Mouse (Mus musculus): ENCODE measurements around the gene Slc2a9. TPM values are rescaled to one million over a fixed set of nuclear protein-coding genes. Genes with fewer than 3 reads are reported as not detected.

Slc2a9 gene
- total and polyA plus RNA-seq, 3 experiments: 1.6 to 2.8 (median 2.3) TPM

DNA sequence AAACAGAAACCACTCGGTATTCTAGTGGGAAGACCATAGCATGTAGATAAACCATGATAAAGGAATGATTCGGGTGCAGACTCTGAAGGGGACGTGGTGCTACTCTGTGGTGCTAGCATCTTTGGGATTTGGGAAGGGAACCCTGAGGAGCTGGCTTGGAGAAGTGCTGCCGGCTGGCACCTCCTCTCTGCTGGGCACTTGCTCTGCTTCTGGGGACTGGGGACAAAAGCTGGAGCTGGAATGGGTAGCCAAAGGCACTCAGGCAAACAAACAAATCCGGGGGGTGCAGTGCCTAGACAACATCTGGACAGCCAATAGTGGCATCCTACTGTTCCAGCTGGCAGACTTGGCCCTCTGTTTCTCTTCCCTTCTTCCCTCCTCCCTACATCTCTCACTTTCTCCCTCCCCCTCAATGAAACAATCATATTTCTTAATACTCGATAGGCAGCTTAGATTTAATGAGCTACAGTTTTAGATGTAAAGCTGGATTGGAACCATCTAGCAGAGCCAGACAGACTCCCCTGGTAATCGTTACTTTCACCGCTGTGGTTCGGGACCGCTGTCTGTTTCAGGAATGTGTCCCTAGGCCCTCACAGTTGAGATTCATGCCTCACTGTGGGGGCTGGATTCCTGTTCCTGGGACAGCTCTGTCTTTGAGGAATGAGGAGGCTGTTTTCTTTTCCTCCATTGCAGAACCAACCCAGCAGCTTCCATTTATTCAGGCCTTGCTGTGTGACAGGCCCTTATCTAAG, 61.7 kb downstream of the Slc2a9 start:
- H3K79me2 ChIP-seq (replicated peaks; ENCODE audit: control insufficient read depth, extremely low read depth, insufficient read depth, poor library complexity, severe bottlenecking): no peaks in the 10 kb centered on the region
- no peaks in the 10 kb centered on the region for H3K27me3 ChIP-seq (replicated peaks)
- no peaks in the 10 kb centered on the region for H3K4me1 ChIP-seq (ENCODE audit: control insufficient read depth in 1 of 2, insufficient read depth in 2 of 2)
- no peak overlapping the region for H3K9ac ChIP-seq (ENCODE audit: insufficient read depth, low read depth)
- peaks cover 3% of the 10 kb centered on the region for H3K9me3 ChIP-seq (replicated peaks; ENCODE audit: low read length)
- dilution Hi-C loops (cut with MboI; ENCODE audit: extremely low pct_ligation_motif_present, extremely low pct_unique_long_range_greater_than_20kb, low sequenced_read_pairs): no loop called here
- H3K27ac ChIP-seq (ENCODE audit: insufficient read depth, low read depth): no peak overlapping the region
- peaks cover 0 to 2% of the 10 kb centered on the region in 2 experiments for H3K36me3 ChIP-seq (replicated peaks in 1 of 2; ENCODE audit: control insufficient read depth in 1 of 2, insufficient read depth in 1 of 2, low read length in 1 of 2)
- TF ChIP-seq ZKSCAN1 (IDR thresholded peaks at IDR 0.05; ENCODE audit: borderline replicate concordance, low read depth, low read length): no peak
- TF ChIP-seq ELF1 (IDR thresholded peaks at IDR 0.05; ENCODE audit: low read depth, low read length): no peak
- TF ChIP-seq BHLHE40 (IDR thresholded peaks at IDR 0.05; ENCODE audit: low read depth, low read length): no peak
- TF ChIP-seq SIN3A (IDR thresholded peaks at IDR 0.05; ENCODE audit: low read length): no peak
- TF ChIP-seq CHD2 (IDR thresholded peaks at IDR 0.05; ENCODE audit: low read length): no peak
- no peak for TF ChIP-seq TBP (conservative IDR thresholded peaks at IDR 0.05; ENCODE audit: low read depth, low read length)
- no peak for TF ChIP-seq NELFE (IDR thresholded peaks at IDR 0.05; ENCODE audit: low read depth, low read length)
- no peak for TF ChIP-seq MYC (IDR thresholded peaks at IDR 0.05; ENCODE audit: low read depth, low read length)
- TF ChIP-seq KAT2A (IDR thresholded peaks at IDR 0.05; ENCODE audit: insufficient replicate concordance, low read length): no peak
- TF ChIP-seq NRF1 (IDR thresholded peaks at IDR 0.05; ENCODE audit: low read depth, low read length): no peak
- TF ChIP-seq HCFC1 (IDR thresholded peaks at IDR 0.05; ENCODE audit: low read depth, low read length): no peak
- H3K4me2 ChIP-seq (ENCODE audit: insufficient read depth, low read depth, poor library complexity, severe bottlenecking): no peak overlapping the region
- in situ Hi-C loops (cut with MboI; ENCODE audit: low pct_ligation_motif_present, low pct_unique_long_range_greater_than_20kb, low sequenced_read_pairs): no loop called here
- no peak overlapping the region for H3K4me3 ChIP-seq (replicated peaks in 1 of 3; ENCODE audit: low read depth in 2 of 3, low read length in 2 of 3, poor library complexity in 1 of 3)
- DNase-seq (ENCODE audit: extremely low read depth): no peak

DNA sequence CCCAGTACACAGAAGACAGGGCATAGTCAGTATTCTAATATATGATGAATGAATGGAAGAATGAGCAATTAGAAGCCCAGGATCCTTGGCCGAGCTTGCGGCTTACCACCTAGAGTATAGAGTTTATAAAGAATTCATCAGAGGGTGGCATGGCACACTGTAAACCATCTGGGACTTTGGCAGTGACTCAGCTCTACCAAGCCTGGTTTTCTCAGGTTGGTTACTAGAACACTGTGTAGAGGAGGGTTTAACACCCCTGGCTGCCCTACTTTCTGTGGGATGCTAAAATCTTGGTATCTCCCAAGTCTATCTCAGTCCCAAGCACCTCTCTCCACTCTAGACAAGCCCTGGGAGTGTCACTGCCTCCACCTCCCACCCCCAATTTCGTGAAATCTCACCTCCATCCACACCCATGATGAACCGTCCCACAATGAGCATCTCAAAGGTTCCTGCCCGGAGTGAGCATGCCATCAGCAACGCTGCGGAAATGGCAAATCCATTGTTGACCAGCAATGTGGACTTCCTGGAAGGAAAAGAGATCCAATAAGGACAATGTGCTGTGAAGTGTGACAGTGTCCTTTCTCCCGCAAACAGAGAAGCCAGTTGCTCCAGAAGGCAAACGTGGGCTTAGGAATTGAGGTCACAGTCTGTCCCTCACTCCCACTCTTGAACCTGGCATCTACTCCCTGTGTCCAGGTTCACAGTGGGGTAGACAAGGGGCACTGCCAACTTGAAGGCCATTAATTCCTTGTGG, 62.5 kb downstream of the Slc2a9 start:
- dilution Hi-C loops (cut with MboI; ENCODE audit: extremely low pct_ligation_motif_present, extremely low pct_unique_long_range_greater_than_20kb, low sequenced_read_pairs): no loop called here
- DNase-seq (ENCODE audit: extremely low read depth): no peak
- Histone ChIP-seq H3K27me3 (replicated peaks) (no peaks in the 10 kb centered on the region), H3K4me1 (ENCODE audit: control insufficient read depth in 1 of 2, insufficient read depth in 2 of 2) (no peaks in the 10 kb centered on the region), H3K9ac (ENCODE audit: insufficient read depth, low read depth) (no peak overlapping the region), H3K36me3 (replicated peaks in 1 of 2; ENCODE audit: control insufficient read depth in 1 of 2, insufficient read depth in 1 of 2, low read length in 1 of 2) (peaks cover 0 to 2% of the 10 kb centered on the region in 2 experiments), H3K79me2 (replicated peaks; ENCODE audit: control insufficient read depth, extremely low read depth, insufficient read depth, poor library complexity, severe bottlenecking) (no peaks in the 10 kb centered on the region), H3K4me3 (replicated peaks in 1 of 3; ENCODE audit: low read depth in 2 of 3, low read length in 2 of 3, poor library complexity in 1 of 3) (no peak overlapping the region), H3K27ac (ENCODE audit: insufficient read depth, low read depth) (no peak overlapping the region), H3K4me2 (ENCODE audit: insufficient read depth, low read depth, poor library complexity, severe bottlenecking) (no peak overlapping the region), H3K9me3 (replicated peaks; ENCODE audit: low read length) (peaks cover 3% of the 10 kb centered on the region)
- in situ Hi-C loops (cut with MboI; ENCODE audit: low pct_ligation_motif_present, low pct_unique_long_range_greater_than_20kb, low sequenced_read_pairs): no loop called here
- TF ChIP-seq E2F4 (IDR thresholded peaks at IDR 0.05; ENCODE audit: insufficient replicate concordance, low read depth, low read length) (no peak), NELFE (IDR thresholded peaks at IDR 0.05; ENCODE audit: low read depth, low read length) (no peak), JUN (IDR thresholded peaks at IDR 0.05; ENCODE audit: insufficient read depth, low read depth, low read length) (no peak), TCF12 (IDR thresholded peaks at IDR 0.05; ENCODE audit: low read depth, low read length) (no peak), MAZ (IDR thresholded peaks at IDR 0.05; ENCODE audit: low read depth, low read length) (no peak), POLR2AphosphoS2 (IDR thresholded peaks at IDR 0.05; ENCODE audit: low read depth, low read length) (no peak), PAX5 (IDR thresholded peaks at IDR 0.05; ENCODE audit: low read length) (no peak), MYC (IDR thresholded peaks at IDR 0.05; ENCODE audit: low read depth, low read length) (no peak), USF1 (IDR thresholded peaks at IDR 0.05; ENCODE audit: low read depth, low read length) (no peak), RCOR1 (conservative IDR thresholded peaks at IDR 0.05; ENCODE audit: low read depth, low read length) (no peak), JUND (conservative IDR thresholded peaks at IDR 0.05; ENCODE audit: low read depth, low read length) (no peak), SMC3 (IDR thresholded peaks at IDR 0.05; ENCODE audit: low read depth, low read length) (no peak), KAT2A (IDR thresholded peaks at IDR 0.05; ENCODE audit: insufficient replicate concordance, low read length) (no peak), ZMIZ1 (IDR thresholded peaks at IDR 0.05; ENCODE audit: low read depth, low read length) (no peak), USF2 (conservative IDR thresholded peaks at IDR 0.05; ENCODE audit: low read depth, low read length) (no peak), SIN3A (IDR thresholded peaks at IDR 0.05; ENCODE audit: low read length) (no peak), MXI1 (IDR thresholded peaks at IDR 0.05; ENCODE audit: low read depth, low read length) (no peak)

All from CH12.LX (cell line).